Comparison of ENCODE assay signal across 10 mouse cellular contexts in the genomic region with DNA sequence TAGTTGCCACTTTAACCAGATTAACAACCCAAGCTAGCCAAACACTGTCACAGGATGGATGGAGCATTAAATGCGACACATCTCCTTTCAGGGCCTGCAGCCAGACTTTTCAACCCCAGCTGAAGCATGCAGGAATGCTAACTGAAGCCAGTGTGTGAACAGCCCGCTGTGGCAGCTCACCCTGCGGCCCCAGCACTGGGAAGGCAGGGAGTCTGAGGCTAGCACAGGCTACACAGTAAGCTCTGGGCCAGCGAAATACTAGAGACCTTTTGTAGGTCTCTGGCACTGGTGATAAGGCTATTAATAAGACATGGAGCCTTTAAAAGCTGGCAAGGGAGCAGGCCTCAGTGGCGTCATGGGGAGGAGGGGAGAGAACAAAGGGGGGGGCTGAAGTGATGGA. TPM values are rescaled to one million over a fixed set of nuclear protein-coding genes. Genes with fewer than 3 reads are reported as not detected.
A peak's percentile ranks its signal among the peaks of the same experiment; 100 is the strongest.
DNase-seq lines count a peak whose midpoint lies in the region; ATAC-seq and TF ChIP-seq lines count a peak whose summit lies in the region.
"Had no signal": no experiment of that assay in that cellular context is flagged by ENCODE, and none has a peak within 500 bp of the region (broad histone marks: within the 10 kb centered on the region; RNA-seq: fewer than 3 reads in every experiment).

No protein-coding gene starts in this region.

- no peaks in the 10 kb centered on the region for H3K36me3 ChIP-seq in neural tube, embryonic 15.5 days

- 29% methylated on average over 5 of the region's 5 CpGs for WGBS in neural tube, embryonic 15.5 days

- ATAC-seq in neural tube, embryonic 15.5 days (ENCODE audit: low FRiP score), result peak; percentile 55; the same call in 1 of the 2 replicates

- intact Hi-C loops in gastrocnemius, adult 2 months (cut with DNase I), result loop anchor here (2.0 to 5.0 kb wide), 2 partner anchors 97 to 144 kb away; no protein-coding TSS in a partner anchor

- H3K4me2 ChIP-seq in neural tube, embryonic 15.5 days, result no peak overlapping the region
- H3K4me2 ChIP-seq: limb, embryonic 12.5 days had no signal

- peaks cover 46% of the 10 kb centered on the region for H3K4me1 ChIP-seq in neural tube, embryonic 15.5 days

- DNase-seq in layer of hippocampus, adult 2 months (ENCODE audit: low spot score in 2 of 2), result no peak
- no peak for DNase-seq in layer of hippocampus, adult 9-10 months (ENCODE audit: low spot score)
- peak; percentile 73 for DNase-seq in gastrocnemius, adult 2 months
- DNase-seq in heart, postnatal 4 days, result peak; percentile 31
- DNase-seq in liver, result no peak
- no peak for DNase-seq in right cerebral cortex, postnatal 25 days
- DNase-seq in spleen, postnatal 10 days (ENCODE audit: low spot score in 2 of 2), result no peak
- DNase-seq: kidney, adult 9 months had no signal

- no peak overlapping the region for H3K9ac ChIP-seq in neural tube, embryonic 15.5 days (replicated peaks)
- H3K9ac ChIP-seq: limb, embryonic 12.5 days had no signal

- no peaks in the 10 kb centered on the region for H3K27me3 ChIP-seq in neural tube, embryonic 15.5 days (replicated peaks)
- H3K27me3 ChIP-seq: limb, embryonic 12.5 days had no signal

- peak overlapping the region; percentile 73 for H3K27ac ChIP-seq in layer of hippocampus, adult 2 months
- peak overlapping the region; percentile 94 for H3K27ac ChIP-seq in gastrocnemius, adult 2 months
- peak overlapping the region; percentile 45; the same call in 1 of the 2 replicates for H3K27ac ChIP-seq in neural tube, embryonic 15.5 days (replicated peaks)

- TF ChIP-seq CTCF in layer of hippocampus, adult 2 months (conservative IDR thresholded peaks at IDR 0.05), result no peak
- no peak for TF ChIP-seq CTCF in gastrocnemius, adult 2 months (IDR thresholded peaks at IDR 0.05)

- H3K4me3 ChIP-seq in layer of hippocampus, adult 2 months, result no peak overlapping the region
- H3K4me3 ChIP-seq in gastrocnemius, adult 2 months, result peak overlapping the region; percentile 45
- no peak overlapping the region for H3K4me3 ChIP-seq in neural tube, embryonic 15.5 days (replicated peaks)
- H3K4me3 ChIP-seq: limb, embryonic 12.5 days had no signal

- no peaks in the 10 kb centered on the region for H3K9me3 ChIP-seq in neural tube, embryonic 15.5 days (replicated peaks)
- H3K9me3 ChIP-seq: limb, embryonic 12.5 days had no signal

RNA-seq across cellular contexts. Expression of a gene that starts 49.1 kb away (rescaled TPM):
- total RNA-seq in layer of hippocampus, adult 2 months (2021), result 100 to 1,000 TPM; 107 to 121 TPM
- 10 to 100 TPM; 74.0 to 94.1 TPM for total RNA-seq in gastrocnemius, adult 2 months (2021)
- 10 to 100 TPM; 48.1 to 48.8 TPM for total RNA-seq in heart, postnatal 4 days (2021)
- 70.2 and 75.7 TPM in 2 replicates for polyA plus RNA-seq in neural tube, embryonic 15.5 days (2015; fragmentation: Nextera tagmentation; extraction: Ambion mirVana)

Comparison
In these comparisons a context has a peak if more than half of its experiments do, and no peak if none do; other contexts are left out.
1. DNase-seq: peak in gastrocnemius, adult 2 months (single experiment) and heart, postnatal 4 days (single experiment); none in layer of hippocampus, adult 2 months (0 of 2), layer of hippocampus, adult 9-10 months (single experiment), liver (single experiment), right cerebral cortex, postnatal 25 days (single experiment) and spleen, postnatal 10 days (0 of 2).
2. Peak in every context shown above with its lines, with median percentiles within 50 percentile points of each other: H3K27ac ChIP-seq.